Mouse (Mus musculus) cortical plate, adult 2 months (tissue): ENCODE data around the gene Kansl1l.

Experiments
- CTCF ChIP-seq: fragments of 200-500 bp; IDR thresholded peaks from 2 replicates; pipeline ENCODE4 v1.5.1; 2011; ENCODE audit warnings: mild to moderate bottlenecking, control low read depth, low read length; ENCODE audit not compliant: insufficient read depth; ENCODE audit errors: extremely low read depth
- POLR2A ChIP-seq: fragments of 200-500 bp; IDR thresholded peaks from 2 replicates; pipeline ENCODE4 v1.6.1; 2011; ENCODE audit warnings: mild to moderate bottlenecking, low read length, control low read depth; ENCODE audit not compliant: insufficient read depth; ENCODE audit errors: extremely low read depth

- no peak for TF ChIP-seq CTCF
- TF ChIP-seq POLR2A: no peak
Observed at GRCm38 (mm10) chr1:66829400-66830080, 12.2 kb upstream of the Kansl1l start.
